Mouse (Mus musculus): ENCODE measurements around the gene Chkb.

GRCm38 (mm10) chr15:89430341-89430740 is 633 bp upstream of the Chkb start:
- TF ChIP-seq POLR2A (IDR thresholded peaks at IDR 0.05; ENCODE audit: insufficient read depth, low read depth, low read length), result no peak
- no peak for TF ChIP-seq CTCF (IDR thresholded peaks at IDR 0.05; ENCODE audit: insufficient read depth, low read depth, low read length)

Measured in olfactory bulb, adult 2 months (tissue).